14 mouse cellular contexts compared by ENCODE assay signal in genomic region chr13:95633384-95633783, GRCm38 (mm10). TPM values are rescaled to one million over a fixed set of nuclear protein-coding genes. Genes with fewer than 3 reads are reported as not detected.
DNase-seq lines count a peak whose midpoint lies in the region; ATAC-seq and TF ChIP-seq lines count a peak whose summit lies in the region.
"Had no signal": no experiment of that assay in that cellular context is flagged by ENCODE, and none has a peak within 500 bp of the region (broad histone marks: within the 10 kb centered on the region; RNA-seq: fewer than 3 reads in every experiment).

No protein-coding gene starts in this region.

- peak; percentile 85 for DNase-seq in heart, adult 11 months
- DNase-seq in heart, postnatal 25 days (ENCODE audit: low spot score), result no peak
- DNase-seq in stomach, postnatal 0 days (ENCODE audit: low spot score), result no peak
- DNase-seq in MN1 (ENCODE audit: low spot score), result no peak
- DNase-seq in layer of hippocampus, adult 9-10 months (ENCODE audit: low spot score), result no peak
- DNase-seq: cerebellum, adult 2 months; embryo, embryonic 11 days; kidney, postnatal 36 days had no signal

- no peak for TF ChIP-seq CTCF in stomach, postnatal 0 days (IDR thresholded peaks at IDR 0.05; ENCODE audit: low read depth)

- no peak for TF ChIP-seq EP300 in stomach, postnatal 0 days (optimal IDR thresholded peaks at IDR 0.05)

- H3K4me1 ChIP-seq in stomach, embryonic 15.5 days, result no peaks in the 10 kb centered on the region
- no peaks in the 10 kb centered on the region for H3K4me1 ChIP-seq in stomach, postnatal 0 days (replicated peaks; ENCODE audit: control insufficient read depth, insufficient read depth)
- peaks cover 30% of the 10 kb centered on the region for H3K4me1 ChIP-seq in heart, embryonic 12.5 days (replicated peaks)

- H3K36me3 ChIP-seq in stomach, embryonic 15.5 days, result 0 out of 2 replicates have a peak, but pooled peaks cover 7% of the 10 kb centered on the region
- no peaks in the 10 kb centered on the region; the same call in 1 of the 2 replicates for H3K36me3 ChIP-seq in stomach, postnatal 0 days (ENCODE audit: control insufficient read depth, insufficient read depth, low read length)
- H3K36me3 ChIP-seq in heart, embryonic 12.5 days, result peaks cover 4% of the 10 kb centered on the region; the same call in 1 of the 2 replicates

- 69% methylated on average over 2 of the region's 2 CpGs for WGBS in stomach, embryonic 15.5 days
- WGBS in stomach, postnatal 0 days, result 56% methylated on average over 2 of the region's 2 CpGs
- 67% methylated on average over 2 of the region's 2 CpGs for WGBS in heart, embryonic 12.5 days

- H3K9ac ChIP-seq in stomach, embryonic 15.5 days, result no peak overlapping the region
- no peak overlapping the region for H3K9ac ChIP-seq in stomach, postnatal 0 days (ENCODE audit: low read length)
- no peak overlapping the region for H3K9ac ChIP-seq in heart, embryonic 12.5 days
- H3K9ac ChIP-seq: limb, embryonic 13.5 days had no signal

- H3K4me3 ChIP-seq in stomach, embryonic 15.5 days (replicated peaks), result no peak overlapping the region
- H3K4me3 ChIP-seq in stomach, postnatal 0 days (ENCODE audit: low read depth, low read length), result no peak overlapping the region
- no peak overlapping the region for H3K4me3 ChIP-seq in heart, embryonic 12.5 days
- H3K4me3 ChIP-seq: erythroblast, embryonic 14.5 days; left cerebral cortex, adult 2 months; limb, embryonic 13.5 days had no signal

- no peaks in the 10 kb centered on the region for H3K27me3 ChIP-seq in stomach, embryonic 15.5 days (replicated peaks)
- H3K27me3 ChIP-seq in stomach, postnatal 0 days (ENCODE audit: control insufficient read depth, insufficient read depth, low read length), result no peaks in the 10 kb centered on the region
- H3K27me3 ChIP-seq in heart, embryonic 12.5 days (replicated peaks), result no peaks in the 10 kb centered on the region
- H3K27me3 ChIP-seq: limb, embryonic 13.5 days had no signal

- no peaks in the 10 kb centered on the region for H3K9me3 ChIP-seq in stomach, embryonic 15.5 days
- no peaks in the 10 kb centered on the region for H3K9me3 ChIP-seq in stomach, postnatal 0 days (ENCODE audit: control insufficient read depth, low read length)
- no peaks in the 10 kb centered on the region for H3K9me3 ChIP-seq in heart, embryonic 12.5 days (replicated peaks)
- H3K9me3 ChIP-seq: limb, embryonic 13.5 days had no signal

- 0 out of 2 replicates have a peak overlapping the region, but pooled peaks have one; percentile 38 for H3K27ac ChIP-seq in stomach, embryonic 15.5 days
- no peak overlapping the region for H3K27ac ChIP-seq in stomach, postnatal 0 days (replicated peaks)
- peak overlapping the region; percentile 90 for H3K27ac ChIP-seq in heart, embryonic 12.5 days (ENCODE audit: poor library complexity, severe bottlenecking)
- H3K27ac ChIP-seq: left cerebral cortex, adult 2 months; limb, embryonic 13.5 days had no signal

- no peak overlapping the region for H3K4me2 ChIP-seq in stomach, embryonic 15.5 days
- no peak overlapping the region for H3K4me2 ChIP-seq in stomach, postnatal 0 days (replicated peaks; ENCODE audit: low read depth)
- no peak overlapping the region for H3K4me2 ChIP-seq in heart, embryonic 12.5 days
- H3K4me2 ChIP-seq: limb, embryonic 13.5 days had no signal

- intact Hi-C loops in heart, postnatal 25 days (cut with DNase I), result no loop called here

- ATAC-seq in stomach, embryonic 15.5 days (ENCODE audit: insufficient read depth, low FRiP score, low read depth), result no peak
- no peak for ATAC-seq in stomach, postnatal 0 days (ENCODE audit: low FRiP score, low TSS enrichment)
- no peak for ATAC-seq in heart, embryonic 12.5 days (ENCODE audit: insufficient number of reproducible peaks, low FRiP score)
- ATAC-seq: intestine, embryonic 16.5 days had no signal

RNA-seq across cellular contexts. Expression of gene F2r, which starts 15.1 kb away (rescaled TPM):
- total RNA-seq in heart, postnatal 25 days (2021), result 10 to 100 TPM; 21.6 to 23.1 TPM
- 67.5 and 68.7 TPM in 2 replicates for polyA plus RNA-seq in stomach, embryonic 15.5 days (2015; fragmentation: Nextera tagmentation; extraction: Ambion mirVana)
- 20.1 and 23.0 TPM in 2 replicates for polyA plus RNA-seq in stomach, postnatal 0 days (2015; fragmentation: Nextera tagmentation; extraction: Ambion mirVana)
- polyA plus RNA-seq in heart, embryonic 12.5 days (2016; fragmentation: Nextera tagmentation; extraction: Ambion mirVana), result 184 and 192 TPM in 2 replicates
